Mouse (Mus musculus) midbrain, embryonic 15.5 days (tissue): ENCODE measurements at regions not wholly inside any gene's neighbourhood (a gene's known extent, or its start where the extent isn't known, plus 50 kb on each side); places are given as distances from the start of the nearest gene placed in this dataset.

Experiments used
- ATAC-seq: fragments of 200-750 bp; cut with Nextera tagmentation; replicated peaks from 2 replicates; pipeline ENCODE4 v1.8.0; 2017; ENCODE audit warnings: moderate TSS enrichment
- H3K27ac ChIP-seq: fragments of 300-500 bp; sonication (generic); 2 replicates; pipeline ENCODE4 v1.5.1; 2015; ENCODE audit warnings: mild to moderate bottlenecking, inconsistent platforms
- H3K27me3 ChIP-seq: fragments of 300-500 bp; sonication (generic); replicated peaks from 2 replicates; pipeline ENCODE4 v1.6.1; 2015; ENCODE audit warnings: inconsistent platforms
- H3K36me3 ChIP-seq: fragments of 300-500 bp; sonication (generic); replicated peaks from 2 replicates; pipeline ENCODE4 v1.6.1; 2015; ENCODE audit warnings: inconsistent platforms
- H3K4me1 ChIP-seq: fragments of 300-500 bp; sonication (generic); 2 replicates; pipeline ENCODE4 v1.6.1; 2015; ENCODE audit warnings: inconsistent platforms
- H3K4me2 ChIP-seq: fragments of 300-500 bp; sonication (generic); 2 replicates; pipeline ENCODE4 v1.6.1; 2015; ENCODE audit warnings: inconsistent platforms, mild to moderate bottlenecking, moderate library complexity
- H3K4me3 ChIP-seq: fragments of 300-500 bp; sonication (generic); 2 replicates; pipeline ENCODE4 v1.5.1; 2015; ENCODE audit warnings: mild to moderate bottlenecking, inconsistent platforms
- H3K9ac ChIP-seq: fragments of 300-500 bp; sonication (generic); 2 replicates; pipeline ENCODE4 v1.6.1; 2015; ENCODE audit warnings: mild to moderate bottlenecking, inconsistent platforms
- H3K9me3 ChIP-seq: fragments of 300-500 bp; sonication (generic); 2 replicates; pipeline ENCODE4 v1.6.1; 2016; ENCODE audit warnings: inconsistent platforms
- WGBS: fragments of 180-500 bp; shearing (Covaris S2); methylation state at CpG from one replicate; pipeline ENCODE4 v1.1.7; 2015; ENCODE audit warnings: mixed read lengths; 5-methylcytosine and 5-hydroxymethylcytosine counted together

DNA sequence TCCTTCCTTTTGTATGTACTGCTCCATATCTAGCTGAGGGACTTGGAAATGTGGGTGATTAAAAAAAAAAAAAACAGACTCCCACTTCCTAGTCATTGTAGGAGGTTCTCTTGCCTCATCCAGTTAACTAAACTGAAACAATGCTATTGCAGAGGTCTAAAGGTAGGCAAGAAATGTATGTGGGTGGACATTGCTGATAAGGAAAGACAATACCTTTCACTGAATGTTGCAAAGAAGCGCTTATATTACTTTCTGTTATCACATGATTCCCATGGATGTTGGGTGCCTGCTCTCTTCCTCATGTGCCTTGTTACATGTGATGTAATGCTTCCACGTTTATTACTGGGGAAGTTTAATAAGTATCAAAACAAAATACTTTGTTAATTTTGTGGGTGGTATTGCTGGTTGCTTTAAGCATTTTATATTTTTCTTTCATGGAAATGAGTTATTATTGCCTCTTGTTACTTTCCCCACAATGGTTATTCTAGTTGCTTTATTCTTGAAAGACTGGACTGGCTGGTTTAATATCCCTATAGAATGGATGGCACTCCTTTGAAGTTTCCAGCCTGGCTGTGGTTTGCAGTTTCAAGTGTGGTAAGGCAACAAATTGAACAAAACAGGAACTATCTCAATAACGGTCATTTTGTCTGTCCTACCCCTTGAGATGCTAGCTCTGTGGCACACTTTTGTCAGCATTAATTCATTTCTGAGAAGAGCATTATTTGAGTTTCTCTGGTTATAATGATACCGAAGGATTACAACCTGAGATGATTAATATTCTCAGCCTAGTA, 403.9 kb upstream of the Frg1 start:
- H3K9me3 ChIP-seq: no peaks in the 10 kb centered on the region
- no peaks in the 10 kb centered on the region for H3K4me1 ChIP-seq
- 75% methylated on average over 4 of the region's 4 CpGs for WGBS
- no peak for ATAC-seq
- no peaks in the 10 kb centered on the region for H3K27me3 ChIP-seq
- H3K4me3 ChIP-seq: no peak overlapping the region
- no peak overlapping the region for H3K9ac ChIP-seq
- no peak overlapping the region for H3K27ac ChIP-seq
- no peaks in the 10 kb centered on the region for H3K36me3 ChIP-seq
- no peak overlapping the region for H3K4me2 ChIP-seq

DNA sequence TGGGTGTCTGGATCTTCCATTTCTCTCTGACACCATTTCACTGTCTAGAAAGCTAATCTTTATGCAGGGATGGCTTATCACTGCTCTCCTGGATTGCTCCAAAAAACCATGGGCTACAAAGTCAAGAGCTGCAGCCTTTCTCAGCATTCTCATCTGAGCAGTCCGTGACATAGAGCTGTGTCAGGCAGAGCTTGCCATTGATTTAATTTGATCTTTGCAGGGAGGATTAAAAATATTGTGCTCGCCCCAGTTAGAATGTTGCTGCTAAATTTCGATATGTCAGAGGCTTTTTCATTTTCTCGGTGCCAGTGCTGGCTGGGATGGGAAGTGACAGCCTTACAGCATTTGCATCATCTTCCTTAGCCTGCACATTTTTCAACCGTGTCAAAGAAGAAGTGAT, 401.7 kb upstream of the Frg1 start:
- Histone ChIP-seq H3K9ac (no peak overlapping the region), H3K4me3 (no peak overlapping the region), H3K9me3 (no peaks in the 10 kb centered on the region), H3K4me2 (no peak overlapping the region), H3K27me3 (no peaks in the 10 kb centered on the region), H3K4me1 (no peaks in the 10 kb centered on the region), H3K36me3 (no peaks in the 10 kb centered on the region), H3K27ac (0 out of 2 replicates have a peak overlapping the region, but pooled peaks have one; percentile 45)
- WGBS: 36% methylated on average over 5 of the region's 5 CpGs
- peak; percentile 65 for ATAC-seq

GRCm38 (mm10) chr8:41818079-41818478, 401.2 kb upstream of the Frg1 start:
- Histone ChIP-seq H3K4me2 (no peak overlapping the region), H3K27me3 (no peaks in the 10 kb centered on the region), H3K4me3 (no peak overlapping the region), H3K9me3 (no peaks in the 10 kb centered on the region), H3K27ac (no peak overlapping the region), H3K9ac (no peak overlapping the region), H3K4me1 (no peaks in the 10 kb centered on the region), H3K36me3 (no peaks in the 10 kb centered on the region)
- 88% methylated on average over 1 of the region's 1 CpGs for WGBS
- ATAC-seq: no peak

- no peak overlapping the region for H3K4me2 ChIP-seq
- no peaks in the 10 kb centered on the region for H3K36me3 ChIP-seq
- H3K4me3 ChIP-seq: no peak overlapping the region
- no peaks in the 10 kb centered on the region for H3K27me3 ChIP-seq
- 88% methylated on average over 3 of the region's 3 CpGs for WGBS
- no peak for ATAC-seq
- H3K27ac ChIP-seq: no peak overlapping the region
- no peaks in the 10 kb centered on the region for H3K9me3 ChIP-seq
- H3K9ac ChIP-seq: no peak overlapping the region
- no peaks in the 10 kb centered on the region for H3K4me1 ChIP-seq
These were observed 398.4 kb upstream of the Frg1 start for GRCm38 (mm10) chr8:41815272-41815671.

- Histone ChIP-seq H3K9me3 (no peaks in the 10 kb centered on the region), H3K27ac (no peak overlapping the region), H3K4me3 (no peak overlapping the region), H3K9ac (no peak overlapping the region), H3K4me2 (no peak overlapping the region), H3K4me1 (no peaks in the 10 kb centered on the region), H3K27me3 (no peaks in the 10 kb centered on the region), H3K36me3 (no peaks in the 10 kb centered on the region)
- 73% methylated on average over 2 of the region's 2 CpGs for WGBS
- ATAC-seq: no peak
These were observed 378.8 kb upstream of the Frg1 start for GRCm38 (mm10) chr8:41795625-41796024.

GRCm38 (mm10) chr8:41786952-41787861, 370.3 kb upstream of the Frg1 start:
- 43% methylated on average over 9 of the region's 9 CpGs for WGBS

DNA sequence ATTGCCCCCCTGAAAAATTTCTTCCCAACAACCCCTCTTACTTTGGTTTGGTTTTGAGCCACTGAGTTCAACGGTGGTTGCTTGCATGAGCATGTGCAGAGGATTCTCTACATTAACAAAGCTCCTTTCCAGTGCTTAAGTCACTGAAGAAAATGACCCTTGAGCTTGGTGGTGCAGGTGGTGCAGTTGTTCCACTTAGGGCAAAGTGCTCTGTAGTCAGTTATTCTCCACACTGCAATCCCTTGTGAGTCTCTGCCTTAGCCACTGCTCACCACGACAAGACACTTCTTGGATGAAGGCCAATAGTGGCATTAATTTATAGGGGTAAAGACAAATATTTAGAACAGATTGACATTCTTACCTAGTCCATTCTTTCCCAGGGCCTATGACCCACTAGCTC, 369.1 kb upstream of the Frg1 start:
- H3K4me3 ChIP-seq: no peak overlapping the region
- ATAC-seq: no peak
- H3K36me3 ChIP-seq: no peaks in the 10 kb centered on the region
- no peaks in the 10 kb centered on the region for H3K9me3 ChIP-seq
- no peaks in the 10 kb centered on the region for H3K4me1 ChIP-seq
- H3K27me3 ChIP-seq: no peaks in the 10 kb centered on the region
- H3K9ac ChIP-seq: no peak overlapping the region
- 60% methylated on average over 2 of the region's 2 CpGs for WGBS
- no peak overlapping the region for H3K27ac ChIP-seq
- H3K4me2 ChIP-seq: no peak overlapping the region

More at GRCm38 (mm10) chr8:41786952-41787861, 370.3 kb upstream of the Frg1 start:
- ATAC-seq: peak; percentile 45; the same call in 1 of the 2 replicates
- H3K4me2 ChIP-seq: no peak overlapping the region
- H3K4me3 ChIP-seq: no peak overlapping the region
- H3K27me3 ChIP-seq: no peaks in the 10 kb centered on the region
- no peaks in the 10 kb centered on the region for H3K36me3 ChIP-seq
- no peak overlapping the region for H3K27ac ChIP-seq
- H3K9ac ChIP-seq: no peak overlapping the region
- H3K4me1 ChIP-seq: no peaks in the 10 kb centered on the region
- no peaks in the 10 kb centered on the region for H3K9me3 ChIP-seq

- no peak overlapping the region for H3K9ac ChIP-seq
- no peaks in the 10 kb centered on the region for H3K36me3 ChIP-seq
- no peaks in the 10 kb centered on the region for H3K27me3 ChIP-seq
- H3K9me3 ChIP-seq: no peaks in the 10 kb centered on the region
- H3K4me1 ChIP-seq: no peaks in the 10 kb centered on the region
- ATAC-seq: no peak
- H3K4me2 ChIP-seq: no peak overlapping the region
- H3K4me3 ChIP-seq: no peak overlapping the region
- 63% methylated on average over 1 of the region's 1 CpGs for WGBS
- H3K27ac ChIP-seq: no peak overlapping the region
These were observed 366.0 kb upstream of the Frg1 start for GRCm38 (mm10) chr8:41782837-41783236.

DNA sequence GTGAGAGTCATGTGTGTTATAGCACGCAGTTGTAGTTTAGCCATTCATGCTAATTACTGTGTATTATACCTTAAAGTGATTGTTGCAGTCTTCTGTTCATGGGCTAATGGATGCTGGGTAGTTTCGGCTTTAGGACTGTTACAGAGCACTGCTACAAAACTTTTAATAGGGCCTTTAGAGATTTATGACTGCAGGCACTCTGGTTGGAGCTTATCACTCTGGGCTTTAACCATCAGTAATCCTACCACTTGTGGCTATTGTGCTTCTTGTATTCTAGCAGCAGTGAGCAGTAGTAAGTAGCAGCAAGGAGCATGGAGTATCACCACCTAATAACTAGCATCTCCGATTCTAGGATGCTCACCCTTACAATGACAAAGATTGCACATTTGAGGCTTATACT, 362.6 kb upstream of the Frg1 start:
- Histone ChIP-seq H3K27me3 (no peaks in the 10 kb centered on the region), H3K9me3 (no peaks in the 10 kb centered on the region), H3K4me2 (no peak overlapping the region), H3K27ac (no peak overlapping the region), H3K4me3 (no peak overlapping the region), H3K4me1 (no peaks in the 10 kb centered on the region), H3K9ac (no peak overlapping the region), H3K36me3 (no peaks in the 10 kb centered on the region)
- ATAC-seq: no peak
- WGBS: 92% methylated on average over 3 of the region's 3 CpGs

DNA sequence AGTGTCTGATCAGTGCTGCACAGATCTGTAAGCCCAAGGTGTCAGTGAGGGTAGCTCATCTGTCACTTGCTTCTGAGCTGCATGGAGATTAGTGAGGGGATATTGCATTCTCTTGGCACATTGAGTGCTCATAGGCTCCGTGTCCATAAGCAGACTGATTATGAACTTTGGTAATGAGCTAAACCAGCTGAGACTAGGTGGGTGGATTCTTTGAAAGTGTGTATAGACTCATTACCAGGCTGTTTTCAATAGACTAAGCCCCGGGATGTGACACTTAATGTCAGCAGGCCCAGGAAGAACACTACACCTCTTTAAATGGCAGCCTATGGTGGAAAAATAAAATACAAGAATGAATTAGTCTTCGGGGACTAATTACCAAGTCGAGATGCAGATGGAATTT, 354.9 kb upstream of the Frg1 start:
- Histone ChIP-seq H3K4me1 (no peaks in the 10 kb centered on the region), H3K27ac (no peak overlapping the region), H3K4me3 (no peak overlapping the region), H3K36me3 (no peaks in the 10 kb centered on the region), H3K9ac (no peak overlapping the region), H3K27me3 (no peaks in the 10 kb centered on the region), H3K4me2 (no peak overlapping the region), H3K9me3 (no peaks in the 10 kb centered on the region)
- no peak; the same call in 1 of the 2 replicates for ATAC-seq
- WGBS: 73% methylated on average over 4 of the region's 4 CpGs

DNA sequence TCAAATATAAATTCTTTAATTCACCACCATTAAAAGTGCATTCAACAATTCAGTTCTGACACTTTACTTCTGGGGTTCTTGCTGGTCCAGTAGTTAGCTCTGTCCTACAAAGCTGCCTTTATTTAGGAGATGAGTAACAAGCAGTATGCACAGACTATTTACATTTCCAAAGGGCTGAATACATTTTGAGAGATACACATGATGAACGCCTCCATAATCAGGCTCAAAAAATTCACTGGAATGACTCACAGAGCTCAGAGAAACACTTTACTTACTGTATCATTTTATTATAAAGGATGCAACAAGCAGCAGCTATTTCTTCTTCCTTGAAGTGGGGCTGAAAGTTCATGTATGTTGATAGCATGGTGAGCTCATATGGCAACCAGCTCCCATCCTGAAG, 336.6 kb upstream of the Frg1 start:
- Histone ChIP-seq H3K27me3 (no peaks in the 10 kb centered on the region), H3K9ac (no peak overlapping the region), H3K27ac (no peak overlapping the region), H3K9me3 (no peaks in the 10 kb centered on the region), H3K4me1 (no peaks in the 10 kb centered on the region), H3K36me3 (no peaks in the 10 kb centered on the region), H3K4me2 (no peak overlapping the region), H3K4me3 (no peak overlapping the region)
- no peak for ATAC-seq
- WGBS: 77% methylated on average over 1 of the region's 1 CpGs

- Histone ChIP-seq H3K9ac (no peak overlapping the region), H3K27ac (no peak overlapping the region), H3K4me3 (no peak overlapping the region), H3K4me1 (no peaks in the 10 kb centered on the region), H3K27me3 (no peaks in the 10 kb centered on the region), H3K4me2 (no peak overlapping the region), H3K9me3 (no peaks in the 10 kb centered on the region), H3K36me3 (no peaks in the 10 kb centered on the region)
- WGBS: 86% methylated on average over 2 of the region's 2 CpGs
- ATAC-seq: no peak
These were observed 335.8 kb upstream of the Frg1 start for GRCm38 (mm10) chr8:41752641-41753040.
